Mouse (Mus musculus): ENCODE measurements at regions not wholly inside any gene's neighbourhood (a gene's known extent, or its start where the extent isn't known, plus 50 kb on each side); places are given as distances from the start of the nearest gene placed in this dataset.

- DNase-seq (ENCODE audit: low spot score in 2 of 2), result no peak
Observed at GRCm38 (mm10) chr13:97520988-97521547, 239.4 kb downstream of the Gm10260 start.

GRCm38 (mm10) chr13:97516731-97517130 lies 243.7 kb downstream of the Gm10260 start:
- no peak for DNase-seq (ENCODE audit: low spot score in 2 of 2)

GRCm38 (mm10) chr13:97514421-97515066 lies 245.9 kb downstream of the Gm10260 start:
- no peak for DNase-seq (ENCODE audit: low spot score in 2 of 2)

GRCm38 (mm10) chr13:97512521-97512920 lies 247.9 kb downstream of the Gm10260 start:
- DNase-seq (ENCODE audit: low spot score in 2 of 2), result no peak

DNA sequence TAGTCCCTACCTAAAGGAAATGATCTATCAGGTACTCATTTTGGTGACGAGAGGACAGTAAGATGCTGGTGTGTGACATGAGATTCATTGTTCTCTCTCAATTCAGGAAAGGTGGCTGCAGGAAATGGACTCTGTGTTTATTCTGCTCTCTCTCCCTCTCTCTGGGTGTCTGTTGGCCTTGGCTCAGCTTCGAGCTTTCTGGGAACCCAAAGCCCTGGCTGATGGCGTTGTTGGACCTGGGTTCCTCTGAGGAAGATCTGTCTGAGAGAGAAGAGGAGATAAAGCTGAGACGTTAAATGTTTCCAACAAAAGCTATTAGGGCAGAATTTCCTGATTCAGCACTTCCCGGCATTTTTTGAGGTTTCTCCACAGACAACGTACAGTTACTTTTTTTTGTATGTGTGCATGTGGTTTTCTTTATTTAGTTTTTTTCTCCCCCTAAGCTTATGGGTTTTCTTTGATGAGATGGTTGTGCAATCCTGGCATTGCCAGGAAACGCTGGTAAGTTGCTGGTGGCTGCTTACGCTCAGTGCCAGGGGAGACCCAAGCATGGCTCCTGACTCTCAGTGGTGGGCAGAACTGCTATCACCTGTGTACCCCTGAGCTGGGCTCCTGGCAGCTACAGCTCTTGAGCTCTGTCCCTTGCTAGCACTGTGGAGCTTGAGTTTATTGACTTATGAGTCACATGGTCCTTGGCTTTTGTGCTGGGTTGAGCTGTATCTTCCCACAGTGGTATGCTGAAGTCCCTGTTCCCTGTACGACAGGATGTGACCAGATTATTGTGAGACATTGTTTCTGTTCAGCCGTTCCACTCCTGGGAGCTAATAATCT lies 249.8 kb downstream of the Gm10260 start:
- DNase-seq (ENCODE audit: low spot score in 2 of 2), result no peak

DNA sequence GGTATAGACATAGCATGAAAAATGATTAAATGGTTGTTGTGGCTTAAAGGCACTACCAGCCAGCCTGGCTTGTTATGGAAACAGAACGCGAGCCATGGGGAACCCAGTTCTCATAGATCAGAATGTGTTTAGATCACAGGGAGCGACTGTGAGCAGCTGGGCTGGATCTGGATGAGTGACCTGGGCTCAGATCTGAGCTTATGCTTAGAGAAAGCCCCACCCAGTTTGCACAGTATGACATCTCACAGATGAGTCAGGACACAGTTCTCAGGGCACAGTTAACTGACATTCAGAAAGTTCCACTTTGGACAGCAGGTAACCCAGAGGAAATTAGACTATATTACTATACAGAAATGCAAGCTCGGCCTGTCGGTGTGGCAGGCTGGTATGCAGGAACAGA lies 255.5 kb downstream of the Gm10260 start:
- DNase-seq (ENCODE audit: low spot score in 2 of 2), result no peak

DNA sequence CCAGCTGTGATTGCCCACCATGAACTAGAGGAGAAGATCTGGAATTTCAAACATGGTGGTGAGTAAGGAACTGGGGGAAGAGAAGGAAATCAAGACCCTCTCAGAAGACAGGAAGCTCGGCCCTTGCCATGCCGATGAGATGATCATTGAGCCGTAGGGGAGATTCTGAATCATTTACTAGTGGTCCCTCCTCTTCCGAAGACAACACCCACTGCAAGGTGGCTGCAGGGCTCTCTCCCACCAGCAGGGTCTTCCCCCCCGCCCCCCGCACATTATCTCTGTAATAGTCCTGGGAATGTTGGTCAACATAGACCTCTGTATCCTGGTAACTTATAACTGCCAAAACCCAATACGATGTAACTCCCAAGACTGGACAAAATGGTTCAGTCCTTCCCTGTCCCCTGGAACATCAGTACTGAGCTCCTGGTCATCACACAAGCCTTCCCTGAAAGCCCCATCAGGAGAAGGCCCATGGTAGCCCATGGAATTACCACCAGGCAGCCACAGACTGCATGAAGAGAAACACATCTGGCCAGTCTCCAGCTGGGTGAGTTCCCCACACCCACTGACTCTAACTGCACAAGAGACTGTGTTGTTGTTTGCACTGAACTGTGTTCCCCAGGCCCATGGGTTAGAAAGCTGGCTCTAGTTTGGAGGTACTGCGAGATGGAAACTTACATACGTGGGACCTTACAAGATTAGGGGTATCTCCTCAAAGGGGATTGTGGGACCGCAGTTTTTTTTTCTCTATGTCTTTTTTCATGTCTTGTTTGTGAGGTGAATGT lies 256.3 kb downstream of the Gm10260 start:
- DNase-seq (ENCODE audit: low spot score in 2 of 2), result no peak

DNA sequence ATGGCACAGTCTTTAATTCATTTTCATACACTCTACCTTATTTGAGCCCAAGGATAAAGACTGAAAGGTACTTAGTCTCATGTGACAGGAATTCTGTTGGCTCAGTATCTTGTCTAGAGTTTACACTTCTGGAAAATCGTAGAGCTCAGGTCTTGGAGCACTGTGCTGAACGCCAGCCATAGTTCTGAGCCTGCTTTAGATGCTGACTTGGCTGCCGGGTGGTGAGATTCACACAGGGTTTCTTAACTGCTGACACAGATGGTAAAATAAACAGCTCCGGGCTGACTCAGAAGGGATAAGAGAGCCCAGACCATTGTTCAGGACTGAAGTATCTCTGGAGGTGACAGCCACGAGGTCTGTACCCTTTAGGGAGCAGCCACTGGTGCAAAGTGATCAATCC lies 257.0 kb downstream of the Gm10260 start:
- no peak for DNase-seq (ENCODE audit: low spot score in 2 of 2)

GRCm38 (mm10) chr13:97500155-97500554 lies 259.2 kb downstream of the Enc1 start:
- DNase-seq (ENCODE audit: low spot score in 2 of 2), result no peak

DNA sequence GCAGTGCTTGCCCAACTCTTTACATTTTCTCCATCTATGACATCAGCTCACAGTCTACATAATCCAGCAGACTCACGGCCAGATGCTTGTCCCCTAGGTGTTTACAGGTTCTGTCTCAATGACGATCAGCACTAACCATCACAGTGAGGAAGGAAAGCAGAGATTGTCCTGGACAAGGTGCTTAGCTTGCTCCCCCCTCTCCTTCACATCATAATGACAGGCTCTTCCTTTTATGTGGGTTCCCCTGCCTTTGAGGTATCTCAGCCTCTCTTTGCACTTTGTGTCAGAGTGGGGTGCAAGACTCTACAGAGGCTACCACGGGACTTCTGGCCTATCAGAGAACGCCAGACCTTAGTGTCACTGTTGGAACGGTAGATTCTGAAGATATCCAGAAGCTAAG lies 258.1 kb downstream of the Enc1 start:
- DNase-seq (ENCODE audit: low spot score in 2 of 2), result no peak

DNA sequence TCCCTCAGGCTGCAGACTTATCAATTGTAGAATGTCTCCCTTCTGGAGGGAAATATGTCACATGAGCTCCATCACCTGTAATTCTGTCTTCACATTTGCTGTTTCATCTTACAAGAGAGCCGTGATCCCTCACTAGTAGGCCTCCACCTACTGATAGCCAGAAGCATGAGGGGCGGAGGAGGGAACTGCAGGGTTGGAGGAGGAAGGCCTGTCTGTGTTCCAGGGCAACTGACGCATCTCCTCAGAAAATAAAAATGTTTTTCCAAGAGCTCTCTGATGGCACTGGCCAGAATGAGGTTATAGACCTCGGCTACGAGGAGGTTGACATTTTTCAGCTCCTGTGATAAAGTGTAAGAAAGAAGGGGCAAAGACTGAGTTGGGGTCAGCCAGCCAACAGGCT lies 257.0 kb downstream of the Enc1 start:
- no peak for DNase-seq (ENCODE audit: low spot score in 2 of 2)

DNA sequence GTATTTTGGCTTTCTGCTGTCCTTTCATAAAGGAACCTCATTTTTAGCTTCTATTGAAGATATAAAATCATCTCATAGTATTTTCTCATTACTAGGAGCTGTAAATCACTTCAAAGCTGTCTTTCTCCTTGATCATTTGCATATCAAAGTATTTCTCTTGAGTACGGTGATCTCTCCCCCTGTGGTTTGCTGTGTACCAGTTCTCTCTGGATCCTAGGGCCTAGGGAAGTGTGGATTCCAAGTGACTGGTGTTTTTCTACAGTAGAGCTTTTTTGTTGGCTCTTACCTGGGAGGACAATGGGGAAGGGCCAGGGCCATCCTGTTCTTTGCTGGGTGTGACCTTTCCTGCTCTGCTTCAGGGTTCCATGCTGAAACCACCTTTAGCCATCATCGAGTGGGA lies 253.9 kb downstream of the Enc1 start:
- no peak for DNase-seq (ENCODE audit: low spot score in 2 of 2)

GRCm38 (mm10) chr13:97493836-97494235 lies 252.9 kb downstream of the Enc1 start:
- no peak for DNase-seq (ENCODE audit: low spot score in 2 of 2)

DNA sequence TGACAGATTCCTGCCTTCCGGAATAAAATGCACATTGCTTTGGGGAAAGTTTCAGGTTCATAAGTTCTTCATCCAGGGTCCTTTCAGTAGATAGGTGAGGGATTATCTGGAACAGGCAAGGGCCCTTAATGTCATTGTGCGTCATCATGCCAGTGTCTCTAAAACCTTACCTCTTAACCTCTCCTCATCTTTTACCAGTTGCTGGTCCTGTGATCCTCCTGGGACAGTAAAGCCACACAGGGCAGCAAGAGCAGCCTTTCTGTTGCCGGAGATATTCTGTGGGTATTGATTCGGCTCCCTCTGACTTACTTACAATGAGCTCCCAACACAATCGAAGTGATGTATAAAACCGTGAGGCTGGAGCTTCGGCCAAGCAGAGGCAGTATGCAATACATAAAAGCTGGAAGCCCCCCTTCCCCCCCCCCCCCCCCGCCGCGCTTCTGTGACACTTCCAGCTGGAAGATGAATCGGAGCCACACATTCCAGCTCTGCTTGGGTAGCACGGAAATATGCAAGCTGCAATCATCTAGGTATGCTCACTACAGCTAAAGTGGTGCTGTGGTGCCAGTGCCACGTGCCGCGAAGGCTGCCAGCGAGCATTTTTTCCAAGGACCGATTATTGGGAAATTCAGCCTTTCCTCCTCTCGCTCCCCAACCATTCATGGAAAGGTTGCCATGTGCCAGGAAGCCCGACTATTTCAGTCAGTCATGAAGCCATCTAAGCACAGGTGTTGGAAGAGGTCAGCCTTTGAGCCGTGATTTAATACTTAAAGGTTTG lies 252.2 kb downstream of the Enc1 start:
- peak in 1 of 2 experiments; percentile 31 for DNase-seq (ENCODE audit: low spot score in 2 of 2)

GRCm38 (mm10) chr13:97491865-97492847 lies 251.3 kb downstream of the Enc1 start:
- no peak for DNase-seq (ENCODE audit: low spot score in 2 of 2)

DNA sequence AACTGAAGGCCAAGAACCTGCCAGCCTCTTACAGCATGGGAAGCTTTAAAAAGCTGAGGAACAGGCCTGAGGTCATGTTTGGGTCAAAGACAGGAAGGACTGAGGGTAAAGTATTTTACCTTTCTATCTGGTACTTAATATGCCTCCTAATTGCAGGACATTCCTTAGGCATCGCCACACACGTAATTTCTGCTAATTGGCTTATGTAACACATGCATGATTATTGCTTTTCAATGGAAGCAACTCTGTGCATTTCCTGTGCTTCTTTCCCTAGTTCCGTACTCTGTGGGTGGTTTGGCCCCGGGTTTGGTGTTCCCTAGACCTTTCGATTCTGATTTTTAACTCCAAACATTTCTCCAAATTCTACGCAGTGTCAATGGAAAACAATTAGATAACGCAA lies 249.2 kb downstream of the Enc1 start:
- no peak for DNase-seq (ENCODE audit: low spot score in 2 of 2)

GRCm38 (mm10) chr13:97489721-97490120 lies 248.8 kb downstream of the Enc1 start:
- DNase-seq (ENCODE audit: low spot score in 2 of 2), result no peak

DNA sequence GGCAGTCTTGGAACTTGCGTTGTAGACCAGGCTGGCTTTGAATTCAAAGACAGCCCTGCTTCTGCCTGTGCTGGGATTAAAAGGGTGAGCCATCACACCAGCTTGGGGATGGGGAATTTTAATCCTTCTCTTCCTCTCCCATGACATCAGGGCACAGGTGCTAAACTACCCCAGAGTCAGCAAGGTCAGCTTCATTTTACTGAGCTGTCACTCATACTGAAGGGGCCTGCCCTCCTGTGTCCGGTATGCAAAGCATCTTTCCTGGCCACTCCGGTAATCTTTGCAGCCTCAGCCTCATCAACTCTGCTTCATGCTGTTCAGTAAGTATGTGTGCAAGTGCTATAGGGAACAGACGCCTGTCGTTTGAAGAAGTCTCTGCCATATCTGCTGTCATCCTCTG lies 248.1 kb downstream of the Enc1 start:
- no peak for DNase-seq (ENCODE audit: low spot score in 2 of 2)

DNA sequence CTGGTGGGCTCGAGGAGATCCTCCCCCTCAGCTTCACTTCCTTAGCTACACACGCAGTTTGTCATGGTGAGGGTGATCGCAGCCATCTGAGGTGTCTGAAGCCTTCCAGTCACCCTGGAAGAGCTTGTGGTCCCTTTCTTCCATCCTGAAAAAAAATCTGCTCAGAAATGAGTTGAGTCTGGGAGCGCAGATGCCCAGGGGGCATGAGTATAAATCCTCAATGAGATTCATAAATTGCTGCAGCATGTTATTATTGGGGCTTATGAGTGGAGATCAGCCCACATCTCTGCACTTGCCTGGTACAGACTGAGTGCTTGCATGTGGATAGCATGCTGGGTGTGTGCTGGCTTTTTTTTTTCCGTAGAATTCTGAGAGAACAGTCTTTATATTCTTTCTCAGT lies 247.6 kb downstream of the Enc1 start:
- DNase-seq (ENCODE audit: low spot score in 2 of 2), result no peak

GRCm38 (mm10) chr13:97487746-97488473 lies 247.0 kb downstream of the Enc1 start:
- no peak for DNase-seq (ENCODE audit: low spot score in 2 of 2)
